Mouse (Mus musculus): ENCODE results near the gene Evx1. TPM values are rescaled to one million over a fixed set of nuclear protein-coding genes. Genes with fewer than 3 reads are reported as not detected.

Gene Evx1
- total RNA-seq, 1 experiment, result 0.54 TPM

GRCm38 (mm10) chr6:52265913-52266665, 47.2 kb upstream of the Evx1 start:
- Histone ChIP-seq H3K9me3 (ENCODE audit: control insufficient read depth, insufficient read depth, low read depth, low read length) (no peaks in the 10 kb centered on the region), H3K9ac (ENCODE audit: insufficient read depth, low read depth, low read length, poor library complexity, severe bottlenecking) (no peak overlapping the region), H3K4me1 (ENCODE audit: control insufficient read depth in 2 of 2, insufficient read depth in 2 of 2, low read length in 2 of 2, poor library complexity in 1 of 2) (no peaks in the 10 kb centered on the region), H3K27ac (ENCODE audit: insufficient read depth, low read depth, low read length, poor library complexity, severe bottlenecking) (no peak overlapping the region), H3K36me3 (ENCODE audit: control insufficient read depth, insufficient read depth, low read length, poor library complexity, severe bottlenecking) (no peaks in the 10 kb centered on the region), H3K4me3 (ENCODE audit: insufficient read depth in 1 of 2, low read depth in 1 of 2, low read length in 2 of 2, poor library complexity in 1 of 2, severe bottlenecking in 1 of 2) (no peak overlapping the region)
- DNase-seq (ENCODE audit: low read depth, low spot score), result no peak
- no peak for TF ChIP-seq ZC3H11A (IDR thresholded peaks at IDR 0.05; ENCODE audit: borderline replicate concordance, low read depth, low read length)
- no peak for TF ChIP-seq CHD2 (IDR thresholded peaks at IDR 0.05; ENCODE audit: low read depth, low read length)
- TF ChIP-seq HCFC1 (IDR thresholded peaks at IDR 0.05; ENCODE audit: borderline replicate concordance, insufficient read depth, low read length), result no peak
- no peak for TF ChIP-seq MAFK (IDR thresholded peaks at IDR 0.05; ENCODE audit: insufficient read depth, low read depth, low read length)
- no peak for TF ChIP-seq ZNF384 (IDR thresholded peaks at IDR 0.05; ENCODE audit: low read depth, low read length)
- in situ Hi-C loops (cut with MboI; ENCODE audit: low sequenced_read_pairs in 2 of 2, unreplicated experiment in 2 of 2), result loop anchor here in 1 of 2 experiments (5.0 to 25.0 kb wide), 2 partner anchors 46 to 1021 kb away; partner anchors contain the start of genes Creb5 and Evx1

DNA sequence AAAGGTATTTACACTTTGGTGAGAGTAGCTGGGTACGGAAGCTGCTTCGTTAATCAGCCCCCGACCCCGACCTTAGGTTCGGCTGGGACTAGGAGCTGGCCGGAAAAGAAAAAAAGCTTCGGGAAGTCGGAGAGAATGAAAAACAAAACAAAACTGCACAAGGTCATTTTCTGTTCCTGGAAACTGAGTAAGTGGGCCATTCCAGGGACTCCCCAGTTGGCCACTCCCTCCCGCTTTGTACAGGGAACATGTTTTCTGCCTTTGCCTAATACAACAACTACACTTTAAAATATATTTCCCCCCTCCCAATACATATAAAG, 46.7 kb upstream of the Evx1 start:
- no peaks in the 10 kb centered on the region for H3K36me3 ChIP-seq (ENCODE audit: control insufficient read depth, insufficient read depth, low read length, poor library complexity, severe bottlenecking)
- H3K9me3 ChIP-seq (ENCODE audit: control insufficient read depth, insufficient read depth, low read depth, low read length), result no peaks in the 10 kb centered on the region
- no peak for TF ChIP-seq ZC3H11A (IDR thresholded peaks at IDR 0.05; ENCODE audit: borderline replicate concordance, low read depth, low read length)
- no peak for TF ChIP-seq CHD2 (IDR thresholded peaks at IDR 0.05; ENCODE audit: low read depth, low read length)
- TF ChIP-seq HCFC1 (IDR thresholded peaks at IDR 0.05; ENCODE audit: borderline replicate concordance, insufficient read depth, low read length), result no peak
- no peak for TF ChIP-seq ZNF384 (IDR thresholded peaks at IDR 0.05; ENCODE audit: low read depth, low read length)
- TF ChIP-seq MAFK (IDR thresholded peaks at IDR 0.05; ENCODE audit: insufficient read depth, low read depth, low read length), result no peak
- H3K4me3 ChIP-seq (ENCODE audit: insufficient read depth in 1 of 2, low read depth in 1 of 2, low read length in 2 of 2, poor library complexity in 1 of 2, severe bottlenecking in 1 of 2), result no peak overlapping the region
- DNase-seq (ENCODE audit: low read depth, low spot score), result no peak
- no peak overlapping the region for H3K27ac ChIP-seq (ENCODE audit: insufficient read depth, low read depth, low read length, poor library complexity, severe bottlenecking)
- in situ Hi-C loops (cut with MboI; ENCODE audit: low sequenced_read_pairs in 2 of 2, unreplicated experiment in 2 of 2), result loop anchor here in 1 of 2 experiments (5.0 to 25.0 kb wide), 2 partner anchors 46 to 1021 kb away; partner anchors contain the start of genes Creb5 and Evx1
- H3K4me1 ChIP-seq (ENCODE audit: control insufficient read depth in 2 of 2, insufficient read depth in 2 of 2, low read length in 2 of 2, poor library complexity in 1 of 2), result no peaks in the 10 kb centered on the region
- no peak overlapping the region for H3K9ac ChIP-seq (ENCODE audit: insufficient read depth, low read depth, low read length, poor library complexity, severe bottlenecking)

GRCm38 (mm10) chr6:52267221-52267620, 46.1 kb upstream of the Evx1 start:
- Histone ChIP-seq H3K9ac (ENCODE audit: insufficient read depth, low read depth, low read length, poor library complexity, severe bottlenecking) (no peak overlapping the region), H3K9me3 (ENCODE audit: control insufficient read depth, insufficient read depth, low read depth, low read length) (no peaks in the 10 kb centered on the region), H3K36me3 (ENCODE audit: control insufficient read depth, insufficient read depth, low read length, poor library complexity, severe bottlenecking) (no peaks in the 10 kb centered on the region), H3K4me3 (ENCODE audit: insufficient read depth in 1 of 2, low read depth in 1 of 2, low read length in 2 of 2, poor library complexity in 1 of 2, severe bottlenecking in 1 of 2) (no peak overlapping the region), H3K4me1 (ENCODE audit: control insufficient read depth in 2 of 2, insufficient read depth in 2 of 2, low read length in 2 of 2, poor library complexity in 1 of 2) (no peaks in the 10 kb centered on the region), H3K27ac (ENCODE audit: insufficient read depth, low read depth, low read length, poor library complexity, severe bottlenecking) (no peak overlapping the region)
- TF ChIP-seq MAFK (IDR thresholded peaks at IDR 0.05; ENCODE audit: insufficient read depth, low read depth, low read length) (no peak), HCFC1 (IDR thresholded peaks at IDR 0.05; ENCODE audit: borderline replicate concordance, insufficient read depth, low read length) (no peak)
- no peak for DNase-seq (ENCODE audit: low read depth, low spot score)
- in situ Hi-C loops (cut with MboI; ENCODE audit: low sequenced_read_pairs in 2 of 2, unreplicated experiment in 2 of 2), result loop anchor here in 1 of 2 experiments (5.0 to 25.0 kb wide), 2 partner anchors 45 to 1020 kb away; partner anchors contain the start of genes Creb5 and Evx1

GRCm38 (mm10) chr6:52267691-52268090, 45.6 kb upstream of the Evx1 start:
- no peak overlapping the region for H3K4me3 ChIP-seq (ENCODE audit: insufficient read depth in 1 of 2, low read depth in 1 of 2, low read length in 2 of 2, poor library complexity in 1 of 2, severe bottlenecking in 1 of 2)
- no peak for TF ChIP-seq ZC3H11A (IDR thresholded peaks at IDR 0.05; ENCODE audit: borderline replicate concordance, low read depth, low read length)
- TF ChIP-seq HCFC1 (IDR thresholded peaks at IDR 0.05; ENCODE audit: borderline replicate concordance, insufficient read depth, low read length), result no peak
- no peak for TF ChIP-seq CHD2 (IDR thresholded peaks at IDR 0.05; ENCODE audit: low read depth, low read length)
- TF ChIP-seq ZNF384 (IDR thresholded peaks at IDR 0.05; ENCODE audit: low read depth, low read length), result no peak
- no peak for TF ChIP-seq MAFK (IDR thresholded peaks at IDR 0.05; ENCODE audit: insufficient read depth, low read depth, low read length)
- H3K4me1 ChIP-seq (ENCODE audit: control insufficient read depth in 2 of 2, insufficient read depth in 2 of 2, low read length in 2 of 2, poor library complexity in 1 of 2), result no peaks in the 10 kb centered on the region
- H3K9ac ChIP-seq (ENCODE audit: insufficient read depth, low read depth, low read length, poor library complexity, severe bottlenecking), result no peak overlapping the region
- no peaks in the 10 kb centered on the region for H3K36me3 ChIP-seq (ENCODE audit: control insufficient read depth, insufficient read depth, low read length, poor library complexity, severe bottlenecking)
- no peak overlapping the region for H3K27ac ChIP-seq (ENCODE audit: insufficient read depth, low read depth, low read length, poor library complexity, severe bottlenecking)
- in situ Hi-C loops (cut with MboI; ENCODE audit: low sequenced_read_pairs in 2 of 2, unreplicated experiment in 2 of 2), result loop anchor here in 1 of 2 experiments (5.0 to 25.0 kb wide), 2 partner anchors 45 to 1020 kb away; partner anchors contain the start of genes Creb5 and Evx1
- H3K9me3 ChIP-seq (ENCODE audit: control insufficient read depth, insufficient read depth, low read depth, low read length), result no peaks in the 10 kb centered on the region
- no peak for DNase-seq (ENCODE audit: low read depth, low spot score)
